Mouse (Mus musculus): Measurements from ENCODE around the gene Timm8b. TPM values are rescaled to one million over a fixed set of nuclear protein-coding genes. Genes with fewer than 3 reads are reported as not detected.

Gene Timm8b
- 49.7 and 77.5 TPM in 2 replicates for polyA plus RNA-seq (2012; rRNA removed; ENCODE audit: low replicate concordance)

GRCm38 (mm10) chr9:50603189-50603997 lies at the start of gene Timm8b, which contains the start of gene Sdhd:
TSS of gene Timm8b (plus strand) at chr9:50603910.
TSS of gene Sdhd (minus strand) at chr9:50603812.

DNA sequence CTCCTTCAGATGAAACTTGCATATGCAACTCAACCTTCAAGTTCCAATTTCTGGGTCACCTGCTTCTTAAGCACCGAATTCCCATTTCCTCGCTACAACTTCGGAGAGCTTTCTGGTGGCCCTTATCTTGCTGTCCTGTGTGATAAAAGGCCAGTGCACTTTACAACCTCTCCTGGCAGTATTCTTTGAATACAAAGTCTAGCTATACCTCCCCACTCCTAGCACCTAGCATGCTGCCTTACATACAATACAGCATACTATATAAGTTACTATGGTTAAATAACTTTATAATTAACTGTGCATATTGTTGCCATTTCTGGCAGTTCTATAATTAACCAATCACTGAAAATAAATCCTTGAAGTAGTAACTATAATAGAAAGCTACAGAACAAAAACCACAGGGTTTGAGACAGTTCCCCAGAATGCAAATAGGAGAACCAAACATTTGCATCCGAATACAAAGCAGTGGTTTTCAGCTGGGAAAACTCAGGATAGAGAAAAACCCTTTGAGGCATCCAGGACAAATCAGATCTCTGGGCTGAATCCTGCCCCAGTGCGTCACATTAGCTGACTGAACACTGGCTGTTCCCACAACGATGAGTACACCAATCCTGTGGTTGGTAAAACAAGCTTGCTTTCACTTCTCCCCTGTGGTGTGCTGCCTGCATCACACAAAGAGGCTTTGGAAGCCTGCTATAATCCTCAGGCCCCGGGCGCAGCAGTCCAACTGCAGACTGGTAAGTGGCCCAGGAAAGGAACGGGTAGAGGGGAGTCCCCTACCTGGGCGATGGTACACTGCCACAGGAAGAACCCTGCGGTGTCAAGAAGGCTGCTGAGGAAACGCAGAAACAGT lies 49.2 kb upstream of the Timm8b start, which contains the start of gene Il18:
Gene Il18, plus strand, starts transcription at position 587 of the 853 bp plus-strand sequence.

DNA sequence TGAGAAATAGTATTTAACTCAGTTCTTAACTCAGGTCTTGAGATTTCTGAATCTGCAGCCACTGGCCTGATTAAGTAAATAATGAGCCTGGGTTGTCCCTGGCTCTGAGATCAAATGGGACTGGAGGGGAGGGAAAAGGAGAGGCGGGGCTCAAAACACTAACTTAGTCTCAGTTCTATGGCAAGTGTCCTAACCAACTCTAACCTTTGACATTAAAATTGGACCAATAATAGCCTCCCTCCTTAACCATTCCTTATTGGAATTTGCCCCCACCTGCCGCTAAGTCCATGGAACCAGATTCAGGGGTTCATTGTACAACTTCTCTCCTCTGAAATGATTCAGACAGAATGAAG lies 48.6 kb upstream of the Timm8b start, which contains the start of gene Bco2:
Gene Bco2, minus strand, starts transcription at position 88 of the 353 bp plus-strand sequence.

DNA sequence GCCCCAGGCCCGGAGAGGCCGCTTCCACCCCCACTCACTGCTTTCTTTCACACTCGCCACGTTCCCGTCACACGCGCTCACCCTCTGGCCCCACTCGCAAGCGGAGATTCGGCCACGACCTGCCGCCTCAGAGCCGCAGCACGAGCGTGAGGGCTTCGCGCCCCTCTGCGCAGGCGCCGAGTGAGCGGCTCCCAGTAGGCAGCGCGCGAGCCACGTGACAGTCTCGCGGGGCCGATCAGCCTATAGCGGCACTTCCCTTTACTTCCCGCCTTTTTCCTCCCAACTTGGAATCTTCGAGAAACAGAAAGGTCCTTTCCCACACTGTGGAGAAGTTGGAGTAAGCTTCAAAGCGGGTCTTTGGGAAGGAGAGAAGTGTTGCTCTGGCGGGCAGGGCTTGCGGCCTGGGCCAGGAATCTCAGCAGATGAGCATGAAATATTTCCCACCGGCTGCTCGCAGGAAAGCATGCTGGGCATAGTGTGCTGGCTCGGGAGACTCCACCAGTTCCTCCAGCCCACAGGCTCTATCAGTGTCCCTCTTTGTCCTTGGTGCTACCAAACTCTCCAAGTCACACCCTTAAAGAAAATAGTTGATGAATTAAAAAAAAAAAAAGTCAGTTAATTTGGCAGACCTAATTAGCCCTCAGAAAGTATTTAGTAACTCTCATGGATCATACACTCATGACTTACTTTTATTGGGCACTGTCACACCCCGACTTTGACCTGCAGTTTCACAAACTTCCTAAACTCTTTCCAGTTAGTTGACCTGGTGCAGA lies 42.4 kb upstream of the Timm8b start, which contains the start of gene Tex12:
Gene Tex12, minus strand, starts transcription at position 181 of the 773 bp plus-strand sequence.

GRCm38 (mm10) chr9:50616766-50617603 lies 13.3 kb downstream of the Timm8b start, which contains the start of the genes Pih1d2 and Nkapd1:
TSS of gene Pih1d2 (plus strand) at chr9:50617321.
TSS of gene Nkapd1 (minus strand) at chr9:50617464.

Other genes starting within 250 kb of the Timm8b start
- 0.26 and 16.1 TPM in 2 replicates for gene Plet1, start 109.4 kb upstream of the Timm8b start, polyA plus RNA-seq (2012; rRNA removed; ENCODE audit: low replicate concordance)
- 11.8 and 14.8 TPM in 2 replicates for gene Pts, start 75.2 kb upstream of the Timm8b start, polyA plus RNA-seq (2012; rRNA removed; ENCODE audit: low replicate concordance)
- 12.4 and 14.0 TPM in 2 replicates for gene Il18, start 49.1 kb upstream of the Timm8b start, polyA plus RNA-seq (2012; rRNA removed; ENCODE audit: low replicate concordance)
- 5.6 and 10.1 TPM in 2 replicates for gene Bco2, start 48.7 kb upstream of the Timm8b start, polyA plus RNA-seq (2012; rRNA removed; ENCODE audit: low replicate concordance)
- gene Tex12, start 42.6 kb upstream of the Timm8b start, polyA plus RNA-seq (2012; rRNA removed; ENCODE audit: low replicate concordance), result not detected in 2 replicates
- 493 and 524 TPM in 2 replicates for gene Sdhd, start 98 bp upstream of the Timm8b start, polyA plus RNA-seq (2012; rRNA removed; ENCODE audit: low replicate concordance)
- 0.30 and 0.44 TPM in 2 replicates for gene Pih1d2, start 13.4 kb downstream of the Timm8b start, polyA plus RNA-seq (2012; rRNA removed; ENCODE audit: low replicate concordance)
- 2.1 and 3.4 TPM in 2 replicates for gene Nkapd1, start 13.6 kb downstream of the Timm8b start, polyA plus RNA-seq (2012; rRNA removed; ENCODE audit: low replicate concordance)
- gene Dlat, start 55.9 kb downstream of the Timm8b start, polyA plus RNA-seq (2012; rRNA removed; ENCODE audit: low replicate concordance), result 9.7 and 18.9 TPM in 2 replicates
- 0.30 and 2.1 TPM in 2 replicates for gene Dixdc1, start 135.6 kb downstream of the Timm8b start, polyA plus RNA-seq (2012; rRNA removed; ENCODE audit: low replicate concordance)
- 8.1 and 11.5 TPM in 2 replicates for gene 2310030G06Rik, start 142.6 kb downstream of the Timm8b start, polyA plus RNA-seq (2012; rRNA removed; ENCODE audit: low replicate concordance)
- gene Cryab, start 147.4 kb downstream of the Timm8b start, polyA plus RNA-seq (2012; rRNA removed; ENCODE audit: low replicate concordance), result 38.3 and 50.6 TPM in 2 replicates
- gene Hspb2, start 148.4 kb downstream of the Timm8b start, polyA plus RNA-seq (2012; rRNA removed; ENCODE audit: low replicate concordance), result 8.3 and 12.9 TPM in 2 replicates
- 1.9 and 2.8 TPM in 2 replicates for gene Fdxacb1, start 164.3 kb downstream of the Timm8b start, polyA plus RNA-seq (2012; rRNA removed; ENCODE audit: low replicate concordance)
- 15.5 and 18.9 TPM in 2 replicates for gene Alg9, start 171.1 kb downstream of the Timm8b start, polyA plus RNA-seq (2012; rRNA removed; ENCODE audit: low replicate concordance)
- 12.4 and 15.5 TPM in 2 replicates for gene 1110032A03Rik, start 171.6 kb downstream of the Timm8b start, polyA plus RNA-seq (2012; rRNA removed; ENCODE audit: low replicate concordance)
- 1.4 and 1.6 TPM in 2 replicates for gene Ppp2r1b, start 241.4 kb downstream of the Timm8b start, polyA plus RNA-seq (2012; rRNA removed; ENCODE audit: low replicate concordance)

Measured in duodenum, adult 2 months (tissue).